Mouse (Mus musculus): ENCODE data around the gene Map4k3. TPM values are rescaled to one million over a fixed set of nuclear protein-coding genes. Genes with fewer than 3 reads are reported as not detected.
"Not testable (repeated sequence)": the region's sequence is repeated elsewhere in the genome, so short reads cannot be mapped to it uniquely, and the experiment has no call there.

The Map4k3 gene
- polyA plus RNA-seq, 1 experiment from 2014 or later: 25.3 TPM

DNA sequence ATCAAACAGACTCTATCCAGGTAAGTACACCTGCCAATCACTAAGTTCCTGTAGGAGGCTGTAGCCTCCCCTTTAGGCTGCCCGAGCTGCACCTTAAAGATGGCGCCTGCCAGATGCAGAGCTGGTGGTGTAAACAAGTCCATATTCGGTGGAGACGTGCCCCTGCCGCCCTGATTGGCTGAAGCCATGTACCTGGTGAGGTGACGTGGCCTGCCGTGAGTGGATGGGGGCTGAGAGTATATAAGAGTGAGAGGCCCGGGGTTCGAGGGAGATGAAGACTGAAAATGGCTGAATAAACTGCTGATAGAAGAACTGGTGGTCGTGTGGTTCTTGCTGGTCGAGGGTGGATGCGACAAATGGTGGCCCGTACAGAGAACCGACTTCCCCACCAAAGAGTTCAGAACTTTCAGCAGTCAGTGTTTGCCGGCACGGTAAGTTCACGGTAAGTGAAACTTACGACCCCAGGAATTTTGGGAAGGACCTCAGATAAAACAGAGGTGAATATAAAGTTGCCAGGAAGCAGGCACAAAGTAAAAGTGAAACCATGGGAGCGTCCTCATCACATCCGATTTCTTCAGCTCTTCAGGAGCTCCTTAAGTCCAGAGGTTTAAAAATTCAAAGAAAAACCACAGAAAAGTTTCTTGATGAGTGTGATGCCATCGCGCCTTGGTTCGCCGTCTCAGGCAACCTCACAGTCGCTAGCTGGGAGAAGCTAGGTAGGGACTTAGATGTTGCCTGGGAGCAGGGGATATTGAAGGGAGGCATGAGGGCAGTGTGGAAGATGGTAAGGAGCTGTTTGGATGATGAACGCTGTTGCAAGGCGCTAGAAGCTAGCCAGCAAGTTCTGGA, 164.3 kb downstream of the Map4k3 start:
- H3K4me1 ChIP-seq; H3K27me3 ChIP-seq (ENCODE audit: low read depth, poor library complexity, severe bottlenecking); H3K4me3 ChIP-seq; H3K27ac ChIP-seq; H3K9me3 ChIP-seq (replicated peaks): not testable (repeated sequence)
- DNase-seq (ENCODE audit: low spot score): peak; percentile 9
- 95% methylated on average over 27 of the region's 27 CpGs for WGBS
- peaks cover 14% of the 10 kb centered on the region for H3K36me3 ChIP-seq

DNA sequence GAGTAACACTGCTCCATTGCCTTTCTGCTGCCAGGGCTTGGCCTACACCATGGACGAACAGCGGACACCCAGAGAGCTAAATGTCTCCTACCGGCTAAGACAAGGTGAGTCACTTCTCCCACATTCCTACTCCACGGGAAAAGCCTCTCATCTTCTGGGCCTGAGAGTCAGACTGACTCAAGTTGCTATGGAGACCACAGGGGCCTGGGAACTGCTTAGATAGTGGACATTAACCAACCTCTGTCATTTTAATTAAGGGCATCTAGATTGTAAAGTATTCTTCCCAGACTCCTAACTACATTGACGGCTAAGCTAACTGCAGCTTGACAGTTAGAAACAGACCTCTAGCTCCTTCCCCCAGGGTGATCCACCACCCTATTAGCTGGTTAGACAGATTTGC, 165.5 kb downstream of the Map4k3 start:
- DNase-seq (ENCODE audit: low spot score): no peak
- H3K4me3 ChIP-seq: no peak overlapping the region
- H3K9me3 ChIP-seq (replicated peaks): no peaks in the 10 kb centered on the region
- peaks cover 14% of the 10 kb centered on the region for H3K36me3 ChIP-seq
- no peaks in the 10 kb centered on the region for H3K27me3 ChIP-seq (ENCODE audit: low read depth, poor library complexity, severe bottlenecking)
- no peak overlapping the region for H3K27ac ChIP-seq
- H3K4me1 ChIP-seq: peaks cover 5% of the 10 kb centered on the region; the same call in 1 of the 2 replicates
- WGBS: 81% methylated on average over 5 of the region's 5 CpGs

DNA sequence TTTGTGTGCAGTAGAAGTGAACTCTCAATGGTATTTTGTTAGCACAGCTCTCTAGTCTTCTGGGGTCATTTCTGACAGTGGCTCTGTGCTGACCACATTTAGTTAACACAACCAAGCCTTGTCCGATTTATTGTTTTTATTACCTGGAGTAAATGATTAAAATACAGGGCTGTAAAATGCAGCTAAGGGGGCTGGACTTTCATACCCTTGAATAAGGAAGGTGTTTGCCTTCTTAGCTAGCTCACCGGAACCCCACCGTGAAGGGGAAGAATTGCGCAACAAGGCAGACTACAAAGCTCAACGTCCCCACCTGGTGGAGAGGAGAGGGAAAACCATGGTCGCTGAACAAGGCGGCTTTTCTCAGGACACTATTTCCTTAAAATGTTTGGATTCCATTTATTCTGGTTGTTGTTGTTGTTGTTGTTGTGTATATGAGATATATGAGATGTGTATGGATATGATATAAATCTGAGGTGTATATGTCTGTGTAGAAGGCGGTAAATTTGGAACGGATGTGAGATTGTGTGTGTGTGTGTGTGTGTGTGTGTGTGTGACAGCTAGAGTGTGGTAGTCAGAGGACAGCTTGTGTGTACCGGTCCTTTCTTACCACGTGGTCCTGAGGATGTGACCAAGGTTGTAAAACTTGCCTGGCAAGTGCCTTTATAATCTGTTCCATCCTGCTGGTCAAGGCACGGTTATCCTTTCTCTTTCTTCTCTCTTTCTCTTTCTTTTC, 167.4 kb downstream of the Map4k3 start:
- WGBS: 22% methylated on average over 12 of the region's 12 CpGs
- peaks cover 18% of the 10 kb centered on the region for H3K36me3 ChIP-seq
- H3K27me3 ChIP-seq (ENCODE audit: low read depth, poor library complexity, severe bottlenecking): no peaks in the 10 kb centered on the region
- H3K4me1 ChIP-seq: peaks cover 5% of the 10 kb centered on the region; the same call in 1 of the 2 replicates
- DNase-seq (ENCODE audit: low spot score): peak; percentile 81
- H3K27ac ChIP-seq: no peak overlapping the region
- H3K4me3 ChIP-seq: no peak overlapping the region
- H3K9me3 ChIP-seq (replicated peaks): no peaks in the 10 kb centered on the region

DNA sequence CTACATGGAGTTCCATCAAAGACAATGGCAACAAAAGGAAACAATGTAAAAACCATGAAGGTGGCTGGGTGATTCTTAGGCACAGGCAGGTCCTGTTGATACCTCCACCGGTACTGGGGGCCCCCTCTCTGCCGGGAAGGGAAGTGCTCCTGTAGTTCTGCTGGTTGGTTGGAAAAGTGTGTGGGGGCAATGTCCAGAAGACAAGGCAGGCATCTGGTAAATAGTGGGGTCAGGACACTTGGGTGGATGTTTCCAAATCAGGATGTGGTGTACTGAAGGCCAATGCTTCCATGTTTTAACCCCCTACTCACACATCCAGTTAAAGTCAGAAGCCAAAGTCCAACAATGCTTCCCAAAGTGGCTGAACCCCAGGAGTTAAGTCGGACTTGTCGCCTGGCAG, 168.5 kb downstream of the Map4k3 start:
- peaks cover 13% of the 10 kb centered on the region; the same call in 1 of the 2 replicates for H3K36me3 ChIP-seq
- DNase-seq (ENCODE audit: low spot score): no peak
- 90% methylated on average over 4 of the region's 4 CpGs for WGBS

DNA sequence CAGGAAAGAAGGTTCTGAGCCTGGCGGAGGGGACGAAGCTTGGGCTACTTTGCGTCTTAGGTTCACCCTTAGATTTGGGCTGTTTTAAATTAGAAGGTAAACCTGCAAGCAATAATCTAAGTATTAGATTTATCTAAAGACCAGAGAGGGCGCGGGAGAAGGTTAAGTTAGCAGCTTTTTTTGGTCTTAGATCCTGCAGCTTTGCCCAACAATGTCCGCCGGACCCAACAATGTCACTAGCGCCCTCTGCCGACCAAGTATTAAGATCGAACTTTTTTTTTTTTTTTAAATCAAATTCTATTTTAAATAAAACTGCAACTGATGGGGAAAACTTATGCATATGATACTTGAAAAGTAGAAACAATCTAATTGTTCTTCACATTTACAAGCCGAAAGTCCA, 169.2 kb downstream of the Map4k3 start:
- WGBS: 36% methylated on average over 11 of the region's 11 CpGs
- H3K4me1 ChIP-seq: peaks cover 6% of the 10 kb centered on the region
- DNase-seq (ENCODE audit: low spot score): peak; percentile 47
- no peak overlapping the region; the same call in 1 of the 2 replicates for H3K27ac ChIP-seq
- H3K9me3 ChIP-seq (replicated peaks): no peaks in the 10 kb centered on the region
- peaks cover 9% of the 10 kb centered on the region; the same call in 1 of the 2 replicates for H3K36me3 ChIP-seq
- no peak overlapping the region for H3K4me3 ChIP-seq
- no peaks in the 10 kb centered on the region for H3K27me3 ChIP-seq (ENCODE audit: low read depth, poor library complexity, severe bottlenecking)

More for the DNA sequence above, 168.5 kb downstream of the Map4k3 start:
- no peak overlapping the region for H3K4me3 ChIP-seq
- no peaks in the 10 kb centered on the region for H3K9me3 ChIP-seq (replicated peaks)
- no peak overlapping the region for H3K27ac ChIP-seq
- H3K4me1 ChIP-seq: peaks cover 5% of the 10 kb centered on the region; the same call in 1 of the 2 replicates
- H3K27me3 ChIP-seq (ENCODE audit: low read depth, poor library complexity, severe bottlenecking): no peaks in the 10 kb centered on the region

DNA sequence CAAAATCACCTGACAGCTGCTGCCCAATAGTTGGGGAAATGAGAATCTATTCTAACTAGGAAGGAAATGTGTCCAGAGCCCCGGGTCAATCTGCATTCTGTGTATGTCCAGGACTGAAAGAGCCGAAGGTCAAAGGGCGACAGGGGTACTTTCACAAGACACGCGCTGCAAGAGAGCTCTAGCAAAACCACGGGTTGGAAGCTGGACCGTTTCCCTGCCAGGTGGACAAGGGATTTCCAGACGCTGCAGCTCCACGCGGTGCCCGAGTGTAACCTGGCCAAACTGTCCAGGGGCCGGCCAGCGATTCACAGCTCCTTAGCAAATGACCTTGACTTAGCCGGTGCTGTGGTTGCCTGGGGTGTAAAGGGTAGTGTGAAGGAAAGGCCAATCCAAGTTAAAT, 169.7 kb downstream of the Map4k3 start:
- Histone ChIP-seq H3K27ac (peak overlapping the region; percentile 19; the same call in 1 of the 2 replicates), H3K36me3 (peaks cover 6% of the 10 kb centered on the region; the same call in 1 of the 2 replicates), H3K4me3 (no peak overlapping the region), H3K27me3 (ENCODE audit: low read depth, poor library complexity, severe bottlenecking) (no peaks in the 10 kb centered on the region), H3K4me1 (peaks cover 9% of the 10 kb centered on the region), H3K9me3 (replicated peaks) (no peaks in the 10 kb centered on the region)
- DNase-seq (ENCODE audit: low spot score): no peak
- 75% methylated on average over 14 of the region's 14 CpGs for WGBS

DNA sequence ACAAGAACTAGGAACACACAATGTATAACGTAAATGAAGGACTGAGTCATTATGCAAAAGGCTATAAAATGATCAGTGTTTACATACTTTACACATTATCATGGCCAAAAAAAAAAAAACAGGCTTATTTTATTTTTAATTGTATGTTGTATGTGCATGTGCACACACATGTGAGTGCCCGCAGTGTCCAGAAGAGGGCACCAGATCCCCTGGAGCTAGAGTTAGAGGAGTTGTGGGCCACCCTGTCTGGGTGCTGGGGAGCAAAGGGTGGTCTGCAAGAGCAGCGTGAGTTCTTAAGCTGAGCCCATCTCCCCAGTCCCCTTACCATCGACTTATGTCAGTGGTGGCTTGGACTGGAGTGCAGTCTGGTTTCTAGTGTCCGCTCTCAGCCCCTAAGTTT, 170.8 kb downstream of the Map4k3 start:
- no peaks in the 10 kb centered on the region for H3K27me3 ChIP-seq (ENCODE audit: low read depth, poor library complexity, severe bottlenecking)
- 96% methylated on average over 5 of the region's 5 CpGs for whole genome bisulfite sequencing
- DNase-seq (ENCODE audit: low spot score): no peak
- H3K4me3 ChIP-seq: no peak overlapping the region
- H3K9me3 ChIP-seq (replicated peaks): no peaks in the 10 kb centered on the region
- H3K36me3 ChIP-seq: peaks cover 5% of the 10 kb centered on the region; the same call in 1 of the 2 replicates
- H3K27ac ChIP-seq: no peak overlapping the region
- H3K4me1 ChIP-seq: peaks cover 14% of the 10 kb centered on the region

DNA sequence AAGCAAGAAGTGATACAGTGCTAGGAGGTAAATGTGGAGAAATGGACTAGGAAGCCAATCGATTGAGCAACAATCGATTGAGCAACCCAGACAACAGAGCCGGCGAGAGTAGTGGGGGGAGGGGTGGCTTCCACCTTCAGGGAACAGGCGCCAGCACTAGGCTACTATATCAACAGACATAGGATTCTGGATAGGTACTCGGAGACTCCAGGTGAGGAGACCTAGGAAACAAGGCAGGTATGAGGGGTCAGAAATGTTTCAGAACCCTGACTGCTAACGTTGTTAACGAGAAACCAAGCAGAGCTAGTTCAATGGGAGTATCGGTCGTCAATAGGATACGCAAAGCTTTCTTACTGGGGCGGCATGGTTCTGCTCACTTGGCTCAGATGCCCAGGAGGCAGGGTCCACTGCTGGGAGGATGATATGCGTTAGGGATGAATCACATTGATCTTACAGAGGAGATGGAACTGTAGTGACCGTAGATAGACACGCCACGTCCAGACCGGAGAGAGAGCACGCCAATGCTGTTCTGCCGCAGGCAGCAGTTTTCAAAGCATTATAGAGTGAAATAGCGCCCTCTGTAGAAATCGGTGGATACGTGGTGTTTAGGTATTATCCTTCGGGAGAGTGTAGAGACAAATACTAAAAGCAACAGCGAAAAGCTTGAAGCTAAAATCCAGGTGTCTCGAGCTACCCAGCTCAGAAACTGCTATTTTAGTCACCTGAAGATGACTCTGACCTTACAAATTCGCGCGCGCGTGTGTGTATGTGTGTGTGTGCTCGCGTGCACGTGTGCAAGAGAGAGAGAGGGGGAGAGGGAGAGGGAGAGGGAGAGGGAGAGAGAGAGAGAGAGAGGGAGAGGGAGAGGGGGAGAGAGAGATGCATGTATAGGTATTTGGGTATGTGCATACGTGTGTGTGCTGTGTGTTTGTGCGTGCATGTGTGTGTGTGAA, 174.7 kb downstream of the Map4k3 start:
- H3K27ac ChIP-seq: peak overlapping the region; percentile 89
- peaks cover 5% of the 10 kb centered on the region; the same call in 1 of the 2 replicates for H3K36me3 ChIP-seq

DNA sequence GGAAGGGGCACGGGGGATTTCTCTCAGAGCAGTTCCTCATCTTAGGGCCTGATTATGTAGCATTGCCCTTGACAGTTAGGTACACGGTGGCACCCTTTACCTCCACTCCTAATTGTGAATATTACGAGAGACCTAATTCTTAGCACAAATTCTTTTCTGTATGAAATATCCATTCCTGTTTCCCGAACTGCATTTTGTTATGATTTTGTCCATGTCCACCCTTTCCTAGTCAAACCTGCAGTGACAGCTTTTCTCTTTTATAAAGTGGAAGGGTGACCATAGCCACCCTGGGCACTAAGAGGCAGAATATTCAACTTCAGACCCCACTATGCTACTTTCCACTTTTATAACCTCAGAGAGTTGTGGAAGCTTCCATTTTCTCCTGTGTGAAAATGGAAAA, 175.6 kb downstream of the Map4k3 start:
- H3K4me3 ChIP-seq: peak overlapping the region; percentile 74
- H3K27ac ChIP-seq: peak overlapping the region; percentile 89
- H3K36me3 ChIP-seq: peaks cover 5% of the 10 kb centered on the region; the same call in 1 of the 2 replicates
- no peaks in the 10 kb centered on the region for H3K27me3 ChIP-seq (ENCODE audit: low read depth, poor library complexity, severe bottlenecking)
- H3K9me3 ChIP-seq (replicated peaks): no peaks in the 10 kb centered on the region
- 87% methylated on average over 4 of the region's 4 CpGs for WGBS
- H3K4me1 ChIP-seq: peaks cover 10% of the 10 kb centered on the region; the same call in 1 of the 2 replicates
- DNase-seq (ENCODE audit: low spot score): no peak

More for the DNA sequence above, 174.7 kb downstream of the Map4k3 start:
- no peaks in the 10 kb centered on the region for H3K9me3 ChIP-seq (replicated peaks)
- DNase-seq (ENCODE audit: low spot score): peak; percentile 80
- peak overlapping the region; percentile 74 for H3K4me3 ChIP-seq
- 5% methylated on average over 35 of the region's 35 CpGs for WGBS
- H3K27me3 ChIP-seq (ENCODE audit: low read depth, poor library complexity, severe bottlenecking): no peaks in the 10 kb centered on the region
- peaks cover 11% of the 10 kb centered on the region for H3K4me1 ChIP-seq

DNA sequence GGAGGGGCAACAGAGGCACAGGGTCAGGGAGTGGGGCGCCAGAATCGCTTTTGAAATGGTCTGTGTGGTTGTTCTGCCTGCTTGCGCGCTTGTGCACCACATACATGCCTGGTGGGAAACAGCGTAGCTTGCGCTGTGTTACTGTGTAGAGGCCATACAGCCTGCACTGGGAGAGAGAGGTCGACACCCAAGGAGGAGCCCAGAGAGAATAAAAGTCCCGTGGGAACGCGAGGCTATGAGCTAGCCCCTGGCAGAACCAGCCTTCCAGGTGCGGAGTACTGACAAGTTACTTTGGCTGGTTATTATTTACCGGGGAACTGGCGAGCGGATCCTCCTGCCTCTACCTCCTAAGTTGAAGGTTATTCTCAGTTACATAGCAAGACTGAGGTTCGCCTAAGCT, 177.3 kb downstream of the Map4k3 start:
- peaks cover 10% of the 10 kb centered on the region; the same call in 1 of the 2 replicates for H3K4me1 ChIP-seq
- H3K27ac ChIP-seq: no peak overlapping the region
- DNase-seq (ENCODE audit: low spot score): no peak
- H3K4me3 ChIP-seq: no peak overlapping the region
- WGBS: 81% methylated on average over 15 of the region's 15 CpGs
- H3K27me3 ChIP-seq (ENCODE audit: low read depth, poor library complexity, severe bottlenecking): no peaks in the 10 kb centered on the region
- no peaks in the 10 kb centered on the region for H3K9me3 ChIP-seq (replicated peaks)
- no peaks in the 10 kb centered on the region for H3K36me3 ChIP-seq

DNA sequence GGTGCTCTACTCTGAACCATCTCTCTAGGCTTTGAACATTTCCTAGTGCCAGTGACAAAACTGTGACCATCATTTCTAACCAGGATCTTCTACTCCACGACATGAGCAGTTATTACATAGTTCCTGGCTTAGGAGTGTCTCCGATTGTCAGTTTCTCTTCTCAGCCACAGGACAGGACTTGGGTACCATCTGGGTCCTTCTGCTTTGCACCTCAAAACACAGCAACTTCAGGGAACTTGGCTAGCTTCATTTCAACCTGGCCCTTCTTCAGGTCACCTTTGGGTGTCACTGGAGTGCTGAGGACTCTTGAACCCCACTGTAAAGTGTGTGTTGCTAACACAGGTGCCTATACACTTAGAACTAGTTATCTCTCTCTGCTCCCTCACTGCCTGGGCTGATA, 181.4 kb downstream of the Map4k3 start:
- no peaks in the 10 kb centered on the region for H3K36me3 ChIP-seq
- DNase-seq (ENCODE audit: low spot score): peak; percentile 24
- WGBS: 76% methylated on average over 2 of the region's 2 CpGs
- no peak overlapping the region for H3K27ac ChIP-seq
- H3K4me3 ChIP-seq: no peak overlapping the region
- H3K27me3 ChIP-seq (ENCODE audit: low read depth, poor library complexity, severe bottlenecking): no peaks in the 10 kb centered on the region
- no peaks in the 10 kb centered on the region for H3K9me3 ChIP-seq (replicated peaks)
- H3K4me1 ChIP-seq: peaks cover 6% of the 10 kb centered on the region; the same call in 1 of the 2 replicates

DNA sequence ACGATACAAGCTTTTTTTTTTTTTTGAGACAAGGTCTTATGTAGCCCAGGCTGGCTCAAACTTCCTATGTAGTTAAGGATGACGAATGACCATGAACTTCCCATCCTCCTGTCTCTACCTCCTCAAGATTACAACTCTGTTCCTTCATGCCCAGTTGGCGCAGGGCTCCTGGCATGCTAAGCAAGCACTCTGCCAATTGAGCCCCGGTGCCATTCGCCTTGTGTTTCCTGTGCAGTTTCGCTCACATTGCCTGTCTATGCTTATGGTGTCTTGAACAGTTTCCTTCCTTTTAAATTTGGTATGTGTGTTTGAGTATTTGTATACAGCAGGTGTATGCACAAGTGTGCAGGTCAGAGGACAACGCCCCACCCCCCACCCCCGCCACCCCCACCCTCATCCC, 182.1 kb downstream of the Map4k3 start:
- Histone ChIP-seq H3K4me3 (no peak overlapping the region), H3K9me3 (replicated peaks) (no peaks in the 10 kb centered on the region), H3K27me3 (ENCODE audit: low read depth, poor library complexity, severe bottlenecking) (no peaks in the 10 kb centered on the region), H3K36me3 (no peaks in the 10 kb centered on the region), H3K4me1 (peaks cover 6% of the 10 kb centered on the region; the same call in 1 of the 2 replicates), H3K27ac (no peak overlapping the region)
- WGBS: 88% methylated on average over 8 of the region's 8 CpGs
- no peak for DNase-seq (ENCODE audit: low spot score)
